Mouse (Mus musculus): ENCODE results near the gene Ubxn10. TPM values are rescaled to one million over a fixed set of nuclear protein-coding genes. Genes with fewer than 3 reads are reported as not detected.

Gene Ubxn10
- polyA plus RNA-seq, 1 experiment from 2014 or later, result 4.3 TPM

DNA sequence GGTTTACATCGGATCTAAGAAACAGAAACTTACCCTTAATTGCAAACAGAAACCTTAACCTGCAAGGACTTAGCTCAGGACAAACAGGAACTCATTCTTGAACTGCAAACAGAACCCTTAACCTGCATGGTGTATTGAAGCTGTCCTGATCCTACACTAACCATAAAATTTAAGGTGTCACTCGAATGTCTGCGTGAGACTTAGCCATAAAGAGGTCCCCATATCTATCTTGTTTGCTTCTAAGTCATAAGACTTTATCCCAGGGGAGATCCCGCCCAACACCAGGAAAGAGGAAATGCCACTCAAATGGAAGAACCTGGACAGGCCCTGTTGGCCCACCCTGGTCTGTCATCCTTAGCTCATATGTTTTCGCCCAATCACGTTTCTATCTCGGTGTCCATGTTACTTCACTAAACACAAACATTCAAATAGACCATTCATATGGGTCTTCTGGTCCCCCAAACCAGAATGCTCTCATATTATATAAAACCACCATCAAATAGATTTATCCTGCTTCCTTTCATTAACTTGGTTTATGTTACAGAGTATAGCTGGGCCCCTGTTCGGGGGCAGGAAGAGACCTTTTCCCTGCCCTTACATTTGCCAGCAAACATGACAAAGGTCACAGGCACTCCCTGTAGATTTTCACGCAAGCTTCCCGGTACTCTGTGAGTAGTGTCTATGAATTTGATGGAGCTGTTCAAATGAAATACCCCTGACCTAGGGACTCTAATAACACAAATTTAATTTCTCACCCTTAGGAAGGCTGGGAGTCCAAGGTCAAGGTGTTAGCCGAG lies 66.7 kb downstream of the Ubxn10 start:
- no peak for ATAC-seq (ENCODE audit: low FRiP score, low read depth)
- peaks cover 4% of the 10 kb centered on the region; the same call in 1 of the 2 replicates for H3K27me3 ChIP-seq
- no peak overlapping the region for H3K4me2 ChIP-seq
- no peaks in the 10 kb centered on the region for H3K9me3 ChIP-seq
- no peak overlapping the region for H3K4me3 ChIP-seq
- H3K27ac ChIP-seq (replicated peaks), result no peak overlapping the region
- WGBS, result 81% methylated on average over 11 of the region's 11 CpGs
- no peak overlapping the region for H3K9ac ChIP-seq
- no peaks in the 10 kb centered on the region for H3K4me1 ChIP-seq (replicated peaks)
- H3K36me3 ChIP-seq, result no peaks in the 10 kb centered on the region

DNA sequence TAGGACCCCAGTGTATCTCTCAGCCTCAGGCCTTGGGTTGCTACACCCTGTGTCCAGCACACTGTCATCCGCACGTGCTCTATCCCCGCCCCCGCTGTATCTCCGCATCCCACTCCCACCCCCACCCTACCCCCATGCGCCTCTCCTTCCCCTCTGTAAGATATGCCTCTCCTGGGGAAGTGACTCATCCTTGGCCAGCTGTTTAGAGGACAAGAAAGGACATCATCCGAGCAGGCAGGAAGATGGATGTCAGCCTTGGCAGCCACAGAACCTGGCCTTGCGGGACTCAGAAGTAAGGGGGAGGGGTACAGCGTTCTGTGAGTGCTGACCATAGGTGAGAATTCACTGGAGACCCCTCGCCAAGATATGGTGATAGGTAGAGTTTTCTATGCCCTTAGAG lies 70.4 kb downstream of the Ubxn10 start:
- no peak overlapping the region for H3K4me3 ChIP-seq
- peaks cover 5% of the 10 kb centered on the region; the same call in 1 of the 2 replicates for H3K4me1 ChIP-seq (replicated peaks)
- no peak overlapping the region for H3K9ac ChIP-seq
- H3K36me3 ChIP-seq, result no peaks in the 10 kb centered on the region
- peaks cover 4% of the 10 kb centered on the region; the same call in 1 of the 2 replicates for H3K27me3 ChIP-seq
- 72% methylated on average over 10 of the region's 10 CpGs for WGBS
- H3K4me2 ChIP-seq, result no peak overlapping the region
- no peak overlapping the region for H3K27ac ChIP-seq (replicated peaks)
- no peak for ATAC-seq (ENCODE audit: low FRiP score, low read depth)
- no peaks in the 10 kb centered on the region for H3K9me3 ChIP-seq

DNA sequence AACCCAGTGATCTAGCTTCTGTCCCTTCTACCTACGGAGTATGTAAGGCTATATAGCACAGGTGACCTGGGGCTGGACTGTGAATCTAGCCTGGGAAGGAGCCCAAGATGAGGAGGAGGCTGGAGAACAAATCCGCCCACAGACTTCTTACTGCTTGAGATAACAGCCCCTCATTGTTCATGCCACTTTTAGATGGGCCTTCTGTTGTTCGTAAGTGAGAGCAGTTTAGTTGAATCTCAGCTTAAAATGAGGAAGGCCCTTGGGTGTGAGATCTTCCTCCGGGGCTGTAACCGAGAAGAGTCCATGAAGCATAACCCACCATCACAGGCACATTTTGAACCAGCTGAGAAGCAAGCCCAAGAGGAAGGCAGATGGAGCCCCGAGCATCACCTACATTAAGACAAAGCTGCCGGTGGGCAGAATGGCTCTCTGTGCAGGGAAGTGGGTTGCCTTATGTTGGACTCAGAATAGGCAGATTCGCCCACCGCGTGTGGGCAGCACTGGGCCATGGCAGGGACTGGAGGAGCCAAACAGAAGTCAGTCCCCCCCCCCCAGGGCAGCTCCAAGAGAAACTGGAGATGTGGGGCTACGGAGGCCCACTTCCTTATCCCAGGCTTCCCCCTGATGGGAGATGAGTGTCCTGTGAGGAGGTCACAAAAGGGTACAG lies 76.9 kb downstream of the Ubxn10 start:
- H3K4me3 ChIP-seq, result no peak overlapping the region
- H3K27me3 ChIP-seq, result no peaks in the 10 kb centered on the region
- H3K27ac ChIP-seq (replicated peaks), result no peak overlapping the region
- no peaks in the 10 kb centered on the region for H3K9me3 ChIP-seq
- H3K4me2 ChIP-seq, result no peak overlapping the region
- no peaks in the 10 kb centered on the region for H3K36me3 ChIP-seq
- peaks cover 5% of the 10 kb centered on the region; the same call in 1 of the 2 replicates for H3K4me1 ChIP-seq (replicated peaks)
- no peak overlapping the region for H3K9ac ChIP-seq
- WGBS, result 79% methylated on average over 11 of the region's 11 CpGs
- ATAC-seq (ENCODE audit: low FRiP score, low read depth), result no peak

Other genes with a start within 250 kb of the Ubxn10 start
- gene Vwa5b1, start 101.3 kb downstream of the Ubxn10 start, polyA plus RNA-seq (2015; fragmentation: Nextera tagmentation; extraction: Ambion mirVana), result 1.7 and 2.0 TPM in 2 replicates
- gene Pla2g2c, start 12.4 kb downstream of the Ubxn10 start, polyA plus RNA-seq (2015; fragmentation: Nextera tagmentation; extraction: Ambion mirVana), result 0.51 and 0.54 TPM in 2 replicates
- gene Pla2g2f, start 20.5 kb upstream of the Ubxn10 start, polyA plus RNA-seq (2015; fragmentation: Nextera tagmentation; extraction: Ambion mirVana), result 0.09 TPM in 1 of 2 replicates, not detected in the other
- 0.64 and 0.93 TPM in 2 replicates for gene Pla2g2d, start 38.6 kb upstream of the Ubxn10 start, polyA plus RNA-seq (2015; fragmentation: Nextera tagmentation; extraction: Ambion mirVana)
- gene Pla2g5, start 126.3 kb upstream of the Ubxn10 start, polyA plus RNA-seq (2015; fragmentation: Nextera tagmentation; extraction: Ambion mirVana), result 0.39 and 0.64 TPM in 2 replicates
- not detected in 2 replicates for gene Gm13030, start 136.8 kb upstream of the Ubxn10 start, polyA plus RNA-seq (2015; fragmentation: Nextera tagmentation; extraction: Ambion mirVana)
- gene Pla2g2e, start 140.8 kb upstream of the Ubxn10 start, polyA plus RNA-seq (2015; fragmentation: Nextera tagmentation; extraction: Ambion mirVana), result not detected in 2 replicates
- 2.3 and 2.8 TPM in 2 replicates for gene Otud3, start 176.8 kb upstream of the Ubxn10 start, polyA plus RNA-seq (2015; fragmentation: Nextera tagmentation; extraction: Ambion mirVana)
- 0.12 and 0.17 TPM in 2 replicates for gene Rnf186, start 229.9 kb upstream of the Ubxn10 start, polyA plus RNA-seq (2015; fragmentation: Nextera tagmentation; extraction: Ambion mirVana)
- gene Tmco4, start 235.7 kb upstream of the Ubxn10 start, polyA plus RNA-seq (2015; fragmentation: Nextera tagmentation; extraction: Ambion mirVana), result 1.0 TPM in 2 replicates

Measured in hindbrain, embryonic 15.5 days (tissue).